Mouse (Mus musculus) spleen, postnatal 4 days (tissue): ENCODE measurements at regions not wholly inside any gene's neighbourhood (a gene's known extent, or its start where the extent isn't known, plus 50 kb on each side); places are given as distances from the start of the nearest gene placed in this dataset.
A peak's percentile ranks its signal among the peaks of the same experiment; 100 is the strongest.
"Not testable (repeated sequence)": the region's sequence is repeated elsewhere in the genome, so short reads cannot be mapped to it uniquely, and the experiment has no call there.

Experiments used
- DNase-seq, 2 experiments: peaks; one replicate each; pipeline ENCODE4 v3.0.0; 2022; ENCODE audit warnings: low spot score in 2 of 2

DNA sequence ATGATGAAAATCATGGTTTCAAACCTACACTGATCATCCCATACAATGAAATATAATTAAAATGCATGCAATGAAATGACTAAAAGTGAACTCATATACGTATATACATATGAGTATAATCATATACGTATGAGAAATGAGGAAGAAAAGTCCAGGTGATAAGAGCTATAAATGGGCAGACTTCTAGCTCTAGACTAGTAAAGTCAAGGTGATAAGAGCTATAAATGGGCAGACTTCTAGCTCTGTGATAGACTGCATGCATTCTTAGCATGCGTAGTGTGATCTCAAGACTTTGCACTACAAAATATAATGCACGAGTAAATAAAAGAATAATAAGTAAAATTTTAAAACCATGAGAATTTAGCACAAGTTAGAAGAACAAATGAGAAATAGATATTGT is 606.2 kb upstream of the Gpc5 start:
- DNase-seq, result no peak

DNA sequence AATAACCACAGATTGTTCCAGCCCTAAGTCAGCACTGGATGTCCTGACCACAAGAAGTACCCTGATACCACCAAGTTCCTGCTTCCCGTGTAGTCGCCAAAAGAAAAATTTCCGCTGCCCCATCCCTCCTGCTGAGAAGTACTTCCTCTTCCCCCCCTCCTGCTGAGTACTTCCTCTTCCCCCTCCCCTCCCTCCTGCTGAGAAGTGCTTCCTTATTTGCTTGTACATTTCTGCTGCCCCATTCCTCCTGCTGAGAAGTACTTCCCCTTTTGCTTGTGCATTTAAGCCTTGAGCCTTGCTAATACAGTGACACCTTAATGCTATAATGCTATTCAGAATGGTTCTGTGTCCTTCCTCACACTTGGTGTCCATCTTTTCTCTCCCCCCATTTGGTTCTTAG is 598.6 kb upstream of the Gpc5 start:
- DNase-seq, result not testable (repeated sequence)

DNA sequence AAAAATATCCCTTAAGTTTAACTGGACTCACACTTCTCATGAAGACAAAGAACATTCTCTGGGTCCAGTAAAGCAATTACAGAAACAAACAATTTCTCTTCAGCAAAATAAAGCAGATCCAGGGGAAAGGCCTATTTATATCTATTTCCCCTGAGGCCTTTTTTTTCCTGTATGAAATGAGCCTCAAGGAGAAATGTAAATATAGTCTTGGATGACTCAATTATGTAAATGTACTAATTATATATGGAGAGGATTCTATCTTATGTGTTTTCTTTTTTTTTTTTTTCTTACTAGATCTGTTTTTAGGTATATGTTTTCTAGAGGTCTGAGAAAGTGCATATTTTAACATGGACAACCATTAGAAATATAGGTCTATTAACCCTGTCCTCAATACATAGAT is 587.0 kb upstream of the Gpc5 start:
- no peak for DNase-seq

DNA sequence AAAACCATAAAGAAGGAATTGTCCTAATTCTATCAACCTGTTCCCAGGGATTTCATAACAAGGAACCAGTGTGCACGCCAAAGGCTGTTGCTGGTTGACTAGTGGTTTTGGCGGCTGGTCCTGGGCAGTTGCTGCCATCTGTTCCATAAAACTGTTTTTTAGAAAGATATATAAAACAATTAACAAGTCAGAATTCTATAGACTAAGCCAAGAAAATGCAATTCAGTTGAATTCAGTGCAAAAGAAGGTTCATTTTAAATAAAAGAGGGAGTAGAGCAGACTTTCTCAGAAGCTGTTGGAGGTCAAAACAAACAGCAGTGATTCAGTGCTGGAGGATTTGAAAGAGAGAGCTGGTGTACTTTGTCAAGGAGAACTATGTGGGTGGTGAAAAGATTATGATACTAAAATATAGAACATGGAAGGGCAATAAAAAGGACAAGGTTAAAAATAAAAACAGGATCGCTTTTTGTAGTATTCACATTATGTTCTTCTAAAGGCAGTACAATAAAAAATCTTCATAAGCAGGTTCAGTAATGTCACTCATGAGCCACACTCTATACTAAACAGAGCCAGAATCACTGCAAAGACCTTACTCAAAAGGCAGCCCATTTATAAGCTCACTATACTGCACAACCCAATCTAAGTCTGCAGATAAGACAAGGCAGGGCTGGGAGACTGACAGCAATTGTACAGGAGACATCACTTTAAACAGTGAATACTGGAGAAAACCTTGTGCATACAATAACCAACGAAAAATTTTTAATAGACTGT is 543.9 kb upstream of the Gpc5 start:
- DNase-seq, result no peak

DNA sequence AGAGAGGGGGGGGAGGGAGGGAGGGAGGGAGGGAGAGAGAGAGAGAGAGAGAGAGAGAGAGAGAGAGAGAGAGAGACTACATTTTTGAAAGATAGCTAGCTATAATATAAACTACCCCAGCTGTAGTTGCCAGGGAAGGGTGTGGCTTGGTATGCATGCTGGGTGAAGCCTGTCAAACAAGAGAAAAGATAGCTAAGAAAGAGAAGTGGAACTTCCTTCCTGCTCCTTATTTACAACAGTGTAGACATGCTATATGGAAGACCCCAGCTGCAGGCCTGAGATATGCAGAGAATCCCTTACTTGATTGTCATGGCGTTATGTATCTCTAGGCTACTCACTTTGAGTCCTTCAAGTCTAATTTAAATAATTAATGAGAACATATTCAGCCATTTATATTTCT is 542.9 kb upstream of the Gpc5 start:
- no peak for DNase-seq

DNA sequence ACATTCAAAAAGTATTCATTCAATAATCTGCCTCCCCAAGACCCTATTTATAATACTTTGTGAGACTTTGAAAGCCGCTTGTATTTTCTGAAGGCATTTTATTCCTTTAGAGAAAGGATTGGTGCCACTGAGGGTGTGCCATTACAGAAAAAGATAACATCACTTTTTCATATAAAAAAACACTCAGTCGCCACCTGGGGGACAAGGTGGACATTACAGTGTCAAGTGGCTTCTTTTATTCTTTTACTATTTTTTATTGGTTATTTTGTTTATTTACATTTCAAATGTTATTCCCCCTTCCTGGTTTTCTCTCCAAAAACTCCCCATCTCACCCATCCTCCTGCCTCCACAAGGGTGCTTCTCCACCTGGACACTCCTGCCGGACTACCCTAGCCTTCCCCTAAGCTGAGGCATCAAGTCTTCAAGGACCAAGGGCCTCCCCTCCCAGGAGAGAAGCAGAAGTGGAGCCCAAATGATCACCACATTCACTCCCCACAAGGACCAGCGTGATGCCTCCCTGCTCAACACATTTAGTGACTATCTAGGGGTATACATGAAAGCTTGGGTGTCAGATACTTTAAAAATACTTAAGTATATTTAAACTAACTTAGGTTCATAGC is 525.5 kb upstream of the Gpc5 start:
- no peak for DNase-seq

DNA sequence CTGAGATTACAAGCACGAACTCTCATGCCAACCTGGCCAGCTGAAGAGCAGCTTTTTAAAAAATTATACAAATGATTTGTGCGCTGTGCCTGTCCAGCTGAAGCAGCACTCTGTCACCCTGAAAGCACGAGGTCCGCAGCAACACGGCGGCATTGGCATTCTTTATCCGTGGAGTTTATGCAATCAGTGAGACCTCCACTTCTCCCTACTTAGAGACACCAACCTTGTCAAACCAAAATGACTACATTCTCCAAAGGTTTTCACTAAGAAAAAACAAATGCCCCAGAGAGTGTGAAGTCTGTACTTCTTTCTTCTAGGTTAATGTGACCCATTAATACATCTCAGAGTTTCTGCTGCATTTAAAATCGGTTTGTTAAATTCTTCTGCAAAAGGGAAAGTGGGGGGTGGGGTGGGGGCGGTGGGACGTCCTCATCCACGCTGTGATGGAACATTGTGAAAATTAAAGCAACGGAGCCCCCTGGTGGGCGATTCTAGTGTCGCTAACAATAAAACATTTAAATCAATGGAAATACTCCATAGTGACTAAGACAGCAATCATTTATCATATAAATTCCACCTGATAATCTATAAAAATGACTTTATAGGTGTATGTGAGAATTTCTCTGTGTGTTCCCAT is 524.2 kb upstream of the Gpc5 start:
- DNase-seq, result no peak

DNA sequence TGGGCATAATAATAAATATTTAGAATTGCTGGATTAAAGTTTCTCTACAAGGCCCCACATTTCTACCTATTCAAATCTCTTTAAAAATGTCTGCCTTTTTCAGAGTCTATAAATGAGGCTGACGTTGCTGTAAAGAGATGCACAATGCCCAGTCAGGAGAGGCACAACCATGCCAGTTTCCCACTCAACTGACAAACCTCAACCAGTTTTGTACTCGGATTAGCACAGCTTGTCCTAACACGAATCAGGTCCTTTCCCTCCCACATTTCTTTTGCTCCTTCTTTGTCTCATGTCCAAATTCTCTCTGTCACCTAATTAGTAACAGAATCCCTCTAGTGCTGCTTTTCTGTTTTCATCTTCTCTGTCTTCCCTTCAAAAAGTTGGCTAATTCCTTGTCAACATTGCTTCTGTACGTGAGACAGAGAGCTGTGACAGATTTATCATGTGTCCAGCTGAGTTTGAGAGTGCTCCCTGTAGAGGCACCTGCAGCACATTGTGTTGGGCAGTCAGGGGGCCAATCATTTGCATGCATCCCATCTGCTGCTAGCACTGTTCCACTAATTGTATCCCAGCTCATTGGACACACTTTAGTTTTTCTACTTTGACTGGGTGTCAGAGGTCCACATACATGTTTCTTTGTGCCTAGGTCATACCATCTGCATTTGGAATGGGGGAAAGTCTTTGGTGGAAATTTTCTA is 504.5 kb upstream of the Gpc5 start:
- no peak for DNase-seq

DNA sequence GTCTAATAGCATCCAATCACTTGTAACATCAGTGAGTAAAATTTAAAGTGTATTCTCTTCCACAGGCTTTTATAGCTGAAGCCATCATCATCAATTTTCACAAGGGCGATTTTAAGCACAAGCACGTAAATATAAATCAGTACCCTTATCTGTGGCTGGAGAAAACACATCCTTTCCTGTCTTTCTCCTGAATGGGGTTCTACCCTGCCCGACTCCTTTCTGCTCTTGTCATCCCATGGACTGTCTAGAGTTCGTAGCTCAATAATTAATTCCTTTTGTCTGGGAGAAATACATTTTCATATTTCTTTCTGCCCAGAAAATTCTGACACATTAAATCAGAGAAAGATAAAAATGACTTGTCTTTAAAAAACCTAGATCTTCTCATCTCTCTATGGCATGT is 482.7 kb upstream of the Gpc5 start:
- DNase-seq, result no peak

DNA sequence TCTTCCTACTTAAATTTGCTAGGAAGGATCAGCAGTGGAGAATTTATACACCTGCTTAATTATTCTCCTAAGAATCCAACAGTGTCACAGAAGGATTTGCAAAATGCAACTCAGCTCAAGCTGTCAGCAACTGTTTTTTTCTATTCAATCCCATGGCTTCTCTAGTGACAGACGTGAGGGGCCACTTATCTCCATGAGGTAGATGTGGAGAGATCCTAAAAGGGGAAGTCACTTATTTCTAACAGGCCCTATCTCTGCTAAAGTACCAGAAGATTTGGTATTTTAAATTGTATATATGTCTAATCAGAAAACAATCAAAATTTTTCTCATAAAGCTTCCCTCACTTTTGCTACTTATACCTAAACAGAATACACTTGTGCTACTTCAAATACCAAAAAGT is 479.6 kb upstream of the Gpc5 start:
- no peak for DNase-seq

DNA sequence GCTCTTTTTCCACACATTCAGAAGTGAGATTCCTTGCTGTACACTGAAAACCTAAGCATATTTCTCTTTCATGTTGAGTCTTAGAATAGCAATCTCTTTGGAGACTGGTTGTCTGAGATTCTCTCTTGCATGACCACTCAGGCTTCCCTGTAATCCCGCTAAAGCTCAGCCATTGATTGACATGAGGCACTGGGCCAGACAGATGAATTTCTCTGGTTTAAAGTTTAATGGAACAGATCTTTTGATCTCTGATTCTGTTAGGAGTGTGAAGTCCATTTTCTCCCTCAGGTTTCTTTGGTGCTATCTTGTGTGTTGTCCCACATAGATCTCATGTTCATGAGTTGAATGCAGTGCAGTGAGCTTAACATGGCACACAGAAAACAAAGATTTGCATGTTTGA is 435.4 kb upstream of the Gpc5 start:
- DNase-seq, result no peak

DNA sequence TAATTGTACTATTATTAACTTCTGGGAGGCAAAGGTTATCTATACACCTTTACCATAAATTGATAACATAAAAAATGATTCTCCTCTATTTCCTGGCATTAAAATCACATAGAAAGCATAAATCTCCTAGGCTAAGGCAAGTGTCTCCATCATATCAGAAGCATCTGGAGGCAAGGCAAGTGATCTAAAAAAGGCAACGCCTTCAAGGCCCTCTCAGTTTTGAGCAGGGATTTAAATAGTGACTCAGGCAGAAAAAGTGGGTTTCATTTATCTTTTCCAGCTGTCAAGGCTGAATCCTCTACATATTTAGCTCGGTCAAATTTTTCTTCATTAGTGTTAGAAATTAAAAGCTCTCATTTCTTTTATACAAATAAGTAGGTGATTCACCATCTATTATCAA is 430.0 kb upstream of the Gpc5 start:
- DNase-seq, result no peak

DNA sequence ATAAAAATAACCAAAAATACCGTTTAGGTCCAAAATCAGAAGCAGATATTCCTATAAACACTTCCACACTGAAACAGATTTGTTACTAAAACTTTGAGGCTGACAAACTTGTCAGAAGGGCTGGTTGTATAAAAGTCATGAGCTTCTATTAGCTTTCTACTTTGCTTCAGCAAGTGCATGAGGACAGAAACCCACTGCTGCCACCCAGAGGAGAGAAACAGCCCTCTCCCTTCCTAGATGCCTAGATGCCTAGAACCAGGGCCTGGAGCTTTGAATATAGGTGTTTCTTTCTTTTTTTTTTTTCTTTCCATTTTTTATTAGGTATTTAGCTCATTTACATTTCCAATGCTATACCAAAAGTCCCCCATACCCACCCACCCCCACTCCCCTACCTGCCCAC is 406.9 kb upstream of the Gpc5 start:
- no peak for DNase-seq

DNA sequence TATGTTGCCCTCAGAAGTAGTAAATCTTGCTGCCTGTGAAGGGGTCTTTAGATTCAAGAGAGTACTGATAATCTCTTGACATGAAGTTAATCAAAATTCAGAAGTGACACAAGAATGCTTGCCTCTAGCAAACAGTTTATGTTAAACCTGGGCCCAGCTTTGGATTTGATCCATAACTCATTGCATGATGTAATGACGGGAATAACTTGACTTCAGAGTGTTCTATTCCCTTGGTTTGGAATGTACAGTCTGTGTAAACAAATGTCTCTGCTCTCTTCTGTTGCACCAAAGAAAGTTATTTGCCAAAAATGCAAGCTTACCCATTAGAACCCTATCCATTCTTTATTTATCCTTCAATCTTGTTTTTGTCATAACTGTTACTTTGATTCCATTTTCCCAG is 397.1 kb upstream of the Gpc5 start:
- no peak for DNase-seq

DNA sequence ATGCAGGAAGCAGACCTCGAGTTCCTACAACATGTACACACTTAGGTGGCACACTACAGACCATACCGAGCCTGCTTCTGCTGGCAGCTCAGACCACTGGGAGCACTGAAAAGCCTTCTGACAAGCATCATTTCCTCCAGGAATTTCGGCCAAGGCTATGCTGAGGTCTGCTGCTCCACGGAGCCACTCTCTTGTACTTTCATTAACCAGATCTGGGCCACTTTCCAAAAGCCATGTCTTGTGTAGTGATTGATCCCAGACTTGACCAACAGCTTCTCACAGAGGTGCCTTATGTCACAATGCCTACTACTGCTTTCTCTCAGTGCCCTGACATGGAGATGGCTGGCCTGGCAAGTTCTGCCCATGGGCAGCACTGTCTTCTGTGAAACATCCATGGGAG is 394.5 kb upstream of the Gpc5 start:
- DNase-seq, result no peak

DNA sequence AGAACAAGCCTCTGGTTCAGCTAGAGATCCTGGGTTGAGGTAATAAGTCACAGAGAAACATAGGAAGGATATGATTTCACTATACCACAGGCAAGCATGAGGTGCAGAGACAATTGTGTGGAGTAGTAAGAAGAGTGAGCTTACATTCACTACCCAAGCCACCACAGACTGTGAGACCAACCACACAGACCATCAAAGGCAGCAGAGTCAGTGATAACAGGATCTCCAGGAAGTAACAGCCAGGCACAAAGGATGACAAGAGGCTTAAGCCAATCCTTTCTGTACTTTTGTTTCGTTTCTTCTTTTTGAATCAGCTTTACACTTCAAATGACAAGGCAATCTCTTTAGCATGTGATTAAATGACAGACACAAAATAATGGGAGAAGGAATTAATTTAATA is 368.9 kb upstream of the Gpc5 start:
- DNase-seq, result no peak

DNA sequence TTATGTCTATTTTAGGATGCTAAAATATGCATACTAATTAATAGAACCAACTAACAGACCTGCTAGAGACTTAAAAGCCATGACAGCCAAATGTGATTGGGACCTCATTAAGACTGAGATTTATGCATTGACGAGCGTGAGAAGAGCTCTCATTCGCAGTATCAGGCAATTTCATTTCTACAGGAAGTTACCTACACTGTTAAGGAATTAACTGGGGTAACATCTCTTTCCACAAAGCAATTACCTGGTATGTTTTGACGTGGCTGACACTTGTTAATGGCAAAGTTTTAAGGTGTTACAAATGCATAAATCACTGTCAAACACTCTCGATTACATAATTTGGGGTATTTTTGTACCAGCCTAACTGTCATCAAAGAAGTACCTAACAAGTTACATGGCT is 324.7 kb upstream of the Gpc5 start:
- DNase-seq, result no peak

DNA sequence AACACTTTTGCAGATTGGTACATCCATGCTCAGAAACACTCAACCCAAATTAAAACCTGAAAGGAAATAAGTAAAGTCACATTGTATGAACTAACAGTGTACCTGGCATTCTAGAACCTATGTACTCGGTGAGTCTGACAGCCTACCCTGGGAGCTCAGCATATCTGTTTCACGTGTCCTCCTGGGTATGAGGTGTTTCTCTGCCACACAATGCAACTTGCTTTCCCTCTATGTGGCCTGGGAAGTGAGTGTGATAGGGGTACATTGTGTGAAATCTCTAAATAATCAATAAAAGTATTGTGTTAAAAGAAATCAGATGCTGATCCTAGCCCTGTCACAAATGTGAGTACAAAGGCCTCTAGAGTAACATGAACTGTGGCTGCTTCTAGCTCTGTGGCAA is 315.3 kb upstream of the Gpc5 start:
- DNase-seq, result no peak

DNA sequence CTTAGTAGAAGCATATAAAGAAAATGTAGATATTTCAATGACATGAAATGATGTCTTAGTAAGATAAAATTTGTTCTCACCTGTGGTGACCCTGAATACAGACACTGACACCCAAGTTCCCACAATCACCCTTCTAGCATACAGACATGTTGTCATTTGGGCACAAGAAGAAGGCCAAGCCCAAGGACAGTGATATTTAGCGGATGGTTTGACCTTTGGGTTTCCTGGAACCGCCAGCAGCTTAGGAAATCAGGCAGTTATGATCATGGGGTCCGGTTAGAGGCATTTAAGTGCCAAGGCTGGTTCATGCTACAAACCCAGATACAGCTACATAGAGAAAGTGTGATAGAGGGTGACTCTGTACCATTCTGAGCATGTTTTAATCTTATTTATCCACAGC is 310.2 kb upstream of the Gpc5 start:
- DNase-seq, result no peak

DNA sequence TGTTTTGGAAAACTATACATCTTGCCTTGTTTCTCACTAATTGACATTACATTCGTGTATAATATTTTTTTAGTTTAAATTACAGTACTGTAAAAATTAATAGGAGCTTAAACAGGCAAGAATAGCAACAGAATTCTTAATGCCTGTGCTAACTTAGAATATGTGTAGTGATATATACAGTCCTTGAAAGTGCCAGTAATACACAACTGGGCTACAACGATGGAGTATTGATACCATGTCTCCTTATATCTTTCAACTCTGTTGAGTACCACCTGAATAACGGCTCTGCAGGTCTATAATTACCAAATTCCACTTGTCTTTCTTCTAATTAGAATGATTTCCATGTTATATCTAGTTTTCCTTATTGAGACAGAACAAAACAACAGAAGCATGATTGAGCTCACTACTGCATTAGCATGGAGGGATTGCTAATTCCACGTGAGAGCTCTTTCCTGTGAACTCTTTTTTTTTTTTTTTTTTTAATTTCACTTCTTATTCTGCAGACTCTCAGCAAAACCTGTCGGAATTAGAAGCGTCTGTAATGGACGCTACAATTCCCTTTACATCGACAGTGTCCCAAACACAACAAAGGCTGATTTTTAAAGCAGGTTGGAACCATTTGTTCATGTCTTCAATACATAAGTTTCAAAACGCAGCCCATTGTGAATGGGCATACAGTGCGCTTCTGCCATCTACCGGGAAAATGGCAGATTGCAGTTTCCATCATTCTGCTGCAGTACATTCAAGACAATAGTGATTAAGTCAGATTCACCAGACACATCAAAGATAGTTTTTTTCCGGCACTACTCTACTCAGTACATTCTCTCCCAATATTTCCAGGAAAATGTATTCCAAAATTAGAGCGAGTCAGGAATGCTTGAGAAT is 300.8 kb upstream of the Gpc5 start:
- DNase-seq, result peak in 1 of 2 experiments; percentile 16

DNA sequence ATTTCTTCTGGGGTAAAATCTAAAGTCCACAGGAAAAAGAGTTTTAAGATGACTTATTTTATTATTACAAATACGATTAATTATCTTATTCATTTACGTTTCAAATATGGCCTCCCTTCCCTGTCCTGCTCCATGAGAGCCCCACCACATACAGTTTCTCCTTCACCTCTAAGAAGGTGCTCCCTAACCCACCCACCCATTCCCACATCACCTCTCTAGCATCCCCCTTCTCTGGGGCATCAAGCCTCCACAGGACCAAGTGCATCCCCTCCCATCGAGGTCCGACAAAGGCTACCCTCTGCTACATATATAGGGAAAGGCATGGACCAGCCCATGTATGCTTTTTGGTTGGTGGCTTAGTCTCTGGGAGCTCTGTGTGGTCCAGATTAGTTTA is 300.2 kb upstream of the Gpc5 start:
- DNase-seq, result no peak

DNA sequence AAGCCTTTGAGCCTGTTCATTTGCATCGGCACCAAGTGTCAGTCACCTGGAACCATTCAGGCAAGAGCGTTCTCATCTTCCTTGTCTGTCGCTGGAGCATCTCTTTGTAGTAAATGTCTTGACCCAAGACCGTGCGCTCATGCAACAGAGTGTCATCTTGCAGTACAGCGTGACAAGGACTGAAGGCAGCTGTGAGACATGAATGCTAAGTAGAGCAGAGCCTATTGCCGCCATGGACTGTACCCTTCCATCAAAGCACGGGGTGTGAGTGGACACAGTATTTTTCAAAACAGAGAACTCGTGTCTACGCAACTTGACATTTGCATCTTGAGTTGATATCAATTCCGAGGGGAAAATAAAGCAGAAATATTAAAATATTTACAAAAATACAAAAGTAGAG is 287.4 kb upstream of the Gpc5 start:
- no peak for DNase-seq
